Mouse (Mus musculus) MEL (cell line): ENCODE results near the gene Ripply1. TPM values are rescaled to one million over a fixed set of nuclear protein-coding genes. Genes with fewer than 3 reads are reported as not detected.

Experiments used
- DNase-seq: peaks from one replicate; pipeline ENCODE4 v3.0.0; 2011; ENCODE audit warnings: low read depth, low spot score
- H3K27ac ChIP-seq: 2 replicates; pipeline ENCODE4 v1.5.1; 2012; ENCODE audit warnings: low read depth, mild to moderate bottlenecking, control low read depth, low read length, moderate library complexity; ENCODE audit not compliant: control insufficient read depth
- H3K27me3 ChIP-seq, 2 experiments: fragments of 150-350 bp in 1 of 2; sonication (generic) in 1 of 2; 2 replicates each; pipeline ENCODE4 v1.6.1; 2012; ENCODE audit warnings: low read length in 2 of 2, mild to moderate bottlenecking in 2 of 2, improper control_type of control experiment in 1 of 2, moderate library complexity in 1 of 2; ENCODE audit not compliant: insufficient read depth in 2 of 2, control insufficient read depth in 1 of 2
- H3K36me3 ChIP-seq, 2 experiments: 2 replicates each; pipeline ENCODE4 v1.6.1; 2012 to 2014; ENCODE audit warnings: low read length in 2 of 2, improper control_type of control experiment in 1 of 2, inconsistent platforms in 1 of 2, mild to moderate bottlenecking in 1 of 2; ENCODE audit not compliant: insufficient read depth in 2 of 2, control insufficient read depth in 1 of 2
- H3K4me1 ChIP-seq, 2 experiments: fragments of 150-350 bp in 1 of 2; sonication (generic) in 1 of 2; 2 replicates each; pipeline ENCODE4 v1.6.1; 2012; ENCODE audit warnings: low read length in 2 of 2, improper control_type of control experiment in 1 of 2, mild to moderate bottlenecking in 1 of 2; ENCODE audit not compliant: insufficient read depth in 2 of 2, control insufficient read depth in 1 of 2
- H3K4me3 ChIP-seq, 2 experiments: fragments of 150-350 bp in 1 of 2; sonication (generic) in 1 of 2; 2 replicates each; pipeline ENCODE4 v1.5.1; 2012; ENCODE audit warnings: low read depth in 2 of 2, low read length in 2 of 2, mild to moderate bottlenecking in 2 of 2, moderate library complexity in 2 of 2, control low read depth in 1 of 2, improper control_type of control experiment in 1 of 2; ENCODE audit not compliant: control insufficient read depth in 1 of 2, insufficient read depth in 1 of 2
- H3K79me2 ChIP-seq: 2 replicates; pipeline ENCODE4 v1.6.1; 2012; ENCODE audit warnings: mild to moderate bottlenecking, low read length, moderate library complexity; ENCODE audit not compliant: control insufficient read depth, poor library complexity, insufficient read depth
- H3K9ac ChIP-seq: 2 replicates; pipeline ENCODE4 v1.6.1; 2012; ENCODE audit warnings: low read depth, mild to moderate bottlenecking, control low read depth, low read length, moderate library complexity; ENCODE audit not compliant: control insufficient read depth, poor library complexity, severe bottlenecking
- H3K9me3 ChIP-seq: fragments of 150-350 bp; sonication (generic); replicated peaks from 2 replicates; pipeline ENCODE4 v1.6.1; 2012; ENCODE audit warnings: mild to moderate bottlenecking, low read length, improper control_type of control experiment, moderate library complexity; ENCODE audit not compliant: insufficient read depth
- CTCF ChIP-seq, 3 experiments: IDR thresholded peaks in 2 of 3; conservative IDR thresholded peaks in 1 of 3; 2 replicates each; pipeline ENCODE4 v1.5.1; 2011 to 2012; ENCODE audit warnings: low read length in 3 of 3, low read depth in 2 of 3, mild to moderate bottlenecking in 2 of 3, improper control_type of control experiment in 1 of 3, inconsistent platforms in 1 of 3, mixed read lengths in 1 of 3, moderate library complexity in 1 of 3; ENCODE audit not compliant: control insufficient read depth in 1 of 3, insufficient read depth in 1 of 3, poor library complexity in 1 of 3, severe bottlenecking in 1 of 3
- ETS1 ChIP-seq: IDR thresholded peaks from 2 replicates; pipeline ENCODE4 v1.6.1; 2012; ENCODE audit warnings: low read depth, mild to moderate bottlenecking, inconsistent platforms, low read length, improper control_type of control experiment, moderate library complexity
- GABPA ChIP-seq: IDR thresholded peaks from 2 replicates; pipeline ENCODE4 v1.6.1; 2012; ENCODE audit warnings: low read depth, mild to moderate bottlenecking, inconsistent platforms, low read length, improper control_type of control experiment, moderate library complexity
- HCFC1 ChIP-seq: IDR thresholded peaks from 2 replicates; pipeline ENCODE4 v1.6.1; 2012; ENCODE audit warnings: low read depth, mild to moderate bottlenecking, inconsistent platforms, low read length, improper control_type of control experiment, moderate library complexity
- JUND ChIP-seq: IDR thresholded peaks from 2 replicates; pipeline ENCODE4 v1.6.1; 2011; ENCODE audit warnings: low read depth, mild to moderate bottlenecking, improper control_type of control experiment, low read length
- MAX ChIP-seq: IDR thresholded peaks from 2 replicates; pipeline ENCODE4 v1.6.1; 2011; ENCODE audit warnings: low read length, improper control_type of control experiment
- MEF2A ChIP-seq: IDR thresholded peaks from 2 replicates; pipeline ENCODE4 v1.6.1; 2014; ENCODE audit warnings: low read depth, mild to moderate bottlenecking, inconsistent platforms, low read length, improper control_type of control experiment; ENCODE audit not compliant: poor library complexity, insufficient replicate concordance, severe bottlenecking; ENCODE audit errors: extremely low read depth
- MXI1 ChIP-seq: IDR thresholded peaks from 2 replicates; pipeline ENCODE4 v1.6.1; 2011; ENCODE audit warnings: mild to moderate bottlenecking, low read depth, low read length, improper control_type of control experiment
- MYB ChIP-seq: IDR thresholded peaks from 2 replicates; pipeline ENCODE4 v1.6.1; 2011; ENCODE audit warnings: mild to moderate bottlenecking, low read depth, low read length, improper control_type of control experiment
- MYC ChIP-seq: IDR thresholded peaks from 2 replicates; pipeline ENCODE4 v1.6.1; 2011; ENCODE audit warnings: low read depth, mild to moderate bottlenecking, low read length, improper control_type of control experiment, moderate library complexity
- NELFE ChIP-seq: IDR thresholded peaks from 2 replicates; pipeline ENCODE4 v1.6.1; 2011; ENCODE audit warnings: low read depth, low read length, improper control_type of control experiment
- POLR2A ChIP-seq, 2 experiments: IDR thresholded peaks; 2 replicates each; pipeline ENCODE4 v1.6.1; 2011 to 2012; ENCODE audit warnings: low read length in 2 of 2, mild to moderate bottlenecking in 2 of 2, control low read depth in 1 of 2, improper control_type of control experiment in 1 of 2, low read depth in 1 of 2, moderate library complexity in 1 of 2; ENCODE audit not compliant: control insufficient read depth in 1 of 2, insufficient read depth in 1 of 2, poor library complexity in 1 of 2
- POLR2AphosphoS5 ChIP-seq: IDR thresholded peaks from 2 replicates; pipeline ENCODE4 v1.6.1; 2012; ENCODE audit warnings: low read depth, borderline replicate concordance, mild to moderate bottlenecking, inconsistent platforms, low read length, moderate library complexity, mixed read lengths
- RAD21 ChIP-seq: IDR thresholded peaks from 2 replicates; pipeline ENCODE4 v1.6.1; 2011; ENCODE audit warnings: mild to moderate bottlenecking, low read depth, low read length, improper control_type of control experiment
- TCF12 ChIP-seq: IDR thresholded peaks from 2 replicates; pipeline ENCODE4 v1.6.1; 2014; ENCODE audit warnings: low read depth, mild to moderate bottlenecking, inconsistent platforms, low read length, improper control_type of control experiment, moderate library complexity
- UBTF ChIP-seq: IDR thresholded peaks from 2 replicates; pipeline ENCODE4 v1.6.1; 2012; ENCODE audit warnings: low read depth, mild to moderate bottlenecking, inconsistent platforms, low read length, improper control_type of control experiment, moderate library complexity, borderline replicate concordance; ENCODE audit not compliant: insufficient read depth
- ZC3H11A ChIP-seq: IDR thresholded peaks from 2 replicates; pipeline ENCODE4 v1.6.1; 2012; ENCODE audit warnings: low read depth, mild to moderate bottlenecking, inconsistent platforms, low read length, improper control_type of control experiment
- ZKSCAN1 ChIP-seq: IDR thresholded peaks from 2 replicates; pipeline ENCODE4 v1.6.1; 2012; ENCODE audit warnings: low read depth, mild to moderate bottlenecking, inconsistent platforms, low read length, improper control_type of control experiment, moderate library complexity
- polyA plus RNA-seq, 2 experiments: library from polyadenylated mRNA; stranded (reverse) in 1 of 2; unstranded in 1 of 2; fragments of >175 nt in 1 of 2; fragments of >200 nt in 1 of 2; gene quantifications; 2 replicates each; pipeline versions ENCODE4 v1.2.1 to v1.2.4; 2012; ENCODE audit warnings: low replicate concordance in 2 of 2, low read depth in 1 of 2; ENCODE audit not compliant: insufficient read length in 2 of 2, insufficient read depth in 1 of 2, missing spikeins in 1 of 2
- total RNA-seq: library from RNA; depleted of rRNA; stranded (reverse); fragments of 300-350 nt; gene quantifications from 2 replicates; pipeline ENCODE4 v1.2.3, GENCODE M21; 2012

Gene Ripply1
- total and polyA plus RNA-seq, 3 experiments, result not detected

DNA sequence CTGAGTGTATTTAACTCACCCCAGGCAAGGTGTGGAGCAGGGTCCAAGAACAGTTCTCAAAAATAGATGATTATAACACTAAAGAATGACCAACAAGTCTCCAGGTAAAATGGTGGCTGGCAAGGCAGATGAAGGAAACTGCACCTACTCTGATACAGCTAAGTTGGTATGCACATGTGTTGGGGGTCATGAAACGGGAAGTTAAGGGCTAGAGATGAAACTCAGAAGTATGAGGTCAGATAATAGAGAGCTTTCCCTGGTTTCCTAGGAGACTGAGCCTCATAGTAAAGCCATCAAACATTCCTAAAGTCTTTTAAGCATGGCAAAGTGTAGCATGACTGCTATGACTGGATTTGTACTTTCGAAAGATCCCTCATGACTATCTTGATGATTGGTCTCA is 20.9 kb upstream of the Ripply1 start:
- Histone ChIP-seq H3K9ac (no peak overlapping the region), H3K27me3 (no peaks in the 10 kb centered on the region), H3K36me3 (peaks cover 0 to 10% of the 10 kb centered on the region in 2 experiments; a peak in 2 of 4 replicates), H3K79me2 (no peaks in the 10 kb centered on the region), H3K9me3 (no peaks in the 10 kb centered on the region), H3K27ac (no peak overlapping the region), H3K4me1 (peaks cover 0 to 11% of the 10 kb centered on the region in 2 experiments; a peak in 3 of 4 replicates), H3K4me3 (no peak overlapping the region)
- TF ChIP-seq MYC (peak; percentile 31; the same call in 1 of the 2 replicates), POLR2AphosphoS5 (no peak), ZKSCAN1 (no peak), MYB (no peak), ETS1 (peak; percentile 26; the same call in 1 of the 2 replicates), ZC3H11A (no peak), TCF12 (no peak), GABPA (no peak)
- peak; percentile 64 for DNase-seq

DNA sequence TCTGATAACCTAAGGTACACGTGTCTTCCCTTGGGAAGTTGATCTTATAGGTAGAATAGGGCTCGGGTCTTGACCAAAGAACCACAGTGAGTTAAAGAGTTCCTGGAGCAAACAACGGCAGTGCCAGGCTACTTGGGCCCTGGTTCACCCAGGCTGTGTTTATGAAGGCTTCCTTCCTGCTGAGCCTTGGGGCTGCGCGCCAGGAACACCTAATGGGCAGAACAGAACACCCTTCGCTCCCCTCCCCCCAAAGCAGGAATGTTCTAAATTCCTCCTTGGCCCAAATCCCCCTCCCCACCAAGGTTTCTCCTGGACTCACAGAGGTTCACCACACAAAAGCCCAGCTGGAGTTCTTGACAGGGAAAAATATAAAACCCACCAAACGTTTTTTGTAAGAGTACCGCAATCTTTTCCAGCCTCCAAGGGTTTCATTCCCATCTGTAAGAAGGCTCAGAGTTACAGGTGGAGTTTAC is 18.3 kb upstream of the Ripply1 start, which contains the start of gene Cldn2:
Gene Cldn2 (plus strand): TSS at position 423 of the 473 bp plus-strand sequence.
- Histone ChIP-seq H3K4me1 (peaks cover 0 to 24% of the 10 kb centered on the region in 2 experiments; a peak in 3 of 4 replicates), H3K27ac (no peak within 1 kb of the TSS), H3K79me2 (no peaks in the 10 kb centered on the region), H3K9me3 (no peaks in the 10 kb centered on the region), H3K4me3 (no peak within 1 kb of the TSS), H3K27me3 (no peaks in the 10 kb centered on the region), H3K9ac (no peak within 1 kb of the TSS), H3K36me3 (peaks cover 0 to 19% of the 10 kb centered on the region in 2 experiments; a peak in 2 of 4 replicates)
- DNase-seq, result no peak
- TF ChIP-seq MXI1, result no peak
- no peak for TF ChIP-seq UBTF
- no peak for TF ChIP-seq ZC3H11A
- TF ChIP-seq CTCF (IDR thresholded peaks at IDR 0.05 in 2 of 3, conservative IDR thresholded peaks at IDR 0.05 in 1 of 3; ENCODE audit: control insufficient read depth in 1 of 3, insufficient read depth in 1 of 3, low read depth in 2 of 3, low read length in 3 of 3, poor library complexity in 1 of 3, severe bottlenecking in 1 of 3), result no peak
- no peak for TF ChIP-seq NELFE
- TF ChIP-seq POLR2A (IDR thresholded peaks at IDR 0.05; ENCODE audit: control insufficient read depth in 1 of 2, insufficient read depth in 1 of 2, low read depth in 1 of 2, low read length in 2 of 2, poor library complexity in 1 of 2), result no peak

GRCm38 (mm10) chrX:139799953-139800352 is 17.8 kb upstream of the Ripply1 start:
- Histone ChIP-seq H3K4me3 (no peak overlapping the region), H3K79me2 (no peaks in the 10 kb centered on the region), H3K27me3 (no peaks in the 10 kb centered on the region), H3K9ac (no peak overlapping the region), H3K4me1 (peaks cover 2 to 27% of the 10 kb centered on the region in 2 experiments; a peak in 3 of 4 replicates), H3K27ac (no peak overlapping the region), H3K9me3 (no peaks in the 10 kb centered on the region), H3K36me3 (peaks cover 0 to 24% of the 10 kb centered on the region in 2 experiments; a peak in 2 of 4 replicates)
- DNase-seq, result no peak
- TF ChIP-seq MAX, result no peak
- TF ChIP-seq RAD21, result no peak
- TF ChIP-seq MEF2A, result no peak
- no peak for TF ChIP-seq JUND
- TF ChIP-seq HCFC1, result no peak
